Mouse (Mus musculus) liver, adult 2 months (tissue): ENCODE data around the gene Nadk2. TPM values are rescaled to one million over a fixed set of nuclear protein-coding genes. Genes with fewer than 3 reads are reported as not detected.

Experiments
- DNase-seq: peaks from one replicate; pipeline ENCODE4 v3.0.0-alpha.2; 2011; ENCODE audit warnings: low read depth, low spot score; ENCODE audit errors: extremely low read depth
- H3K27ac ChIP-seq: fragments of 200-500 bp; replicated peaks from 2 replicates; pipeline ENCODE4 v1.5.1; 2012; ENCODE audit warnings: low read depth, mild to moderate bottlenecking, control low read depth, inconsistent platforms, low read length; ENCODE audit not compliant: insufficient read depth
- H3K27me3 ChIP-seq: fragments of 200-500 bp; 2 replicates; pipeline ENCODE4 v1.6.1; 2012; ENCODE audit warnings: mild to moderate bottlenecking, moderate library complexity, low read length, inconsistent platforms; ENCODE audit not compliant: control insufficient read depth, insufficient read depth
- H3K36me3 ChIP-seq: fragments of 200-500 bp; 2 replicates; pipeline ENCODE4 v1.6.1; 2012; ENCODE audit warnings: low read length, inconsistent platforms; ENCODE audit not compliant: control insufficient read depth, insufficient read depth
- H3K4me1 ChIP-seq: fragments of 200-500 bp; 2 replicates; pipeline ENCODE4 v1.6.1; 2011; ENCODE audit warnings: low read length; ENCODE audit not compliant: control insufficient read depth, insufficient read depth
- H3K4me3 ChIP-seq: fragments of 200-500 bp; 2 replicates; pipeline ENCODE4 v1.5.1; 2011; ENCODE audit warnings: low read depth, mild to moderate bottlenecking, control low read depth, low read length, moderate library complexity; ENCODE audit not compliant: insufficient read depth
- H3K79me2 ChIP-seq: fragments of 200-500 bp; 2 replicates; pipeline ENCODE4 v1.6.1; 2012; ENCODE audit warnings: inconsistent platforms, mild to moderate bottlenecking, low read length, moderate library complexity; ENCODE audit not compliant: control insufficient read depth, insufficient read depth
- H3K9ac ChIP-seq: fragments of 200-500 bp; 2 replicates; pipeline ENCODE4 v1.6.1; 2012; ENCODE audit warnings: low read depth, mild to moderate bottlenecking, control low read depth, inconsistent platforms, low read length
- CTCF ChIP-seq: fragments of 200-500 bp; IDR thresholded peaks from 2 replicates; pipeline ENCODE4 v1.5.1; 2011; ENCODE audit warnings: low read depth, low read length, control low read depth
- POLR2A ChIP-seq: fragments of 200-500 bp; IDR thresholded peaks from 2 replicates; pipeline ENCODE4 v1.6.1; 2011; ENCODE audit warnings: low read length, control low read depth; ENCODE audit not compliant: insufficient read depth; ENCODE audit errors: extremely low read depth
- WGBS: fragments of 180-500 bp; shearing (Covaris S2); methylation state at CpG from one replicate; pipeline ENCODE4 v1.1.7; 2018; 5-methylcytosine and 5-hydroxymethylcytosine counted together
- polyA plus RNA-seq: library from polyadenylated mRNA; depleted of rRNA; stranded (reverse); fragments of >200 nt; gene quantifications from 2 replicates; pipeline ENCODE4 v1.2.3, GENCODE M21; 2012
- total RNA-seq: library from RNA; depleted of rRNA; stranded (reverse); fragments of >200 nt; gene quantifications from 2 replicates; pipeline ENCODE4 v1.2.3, GENCODE M21; 2014

Nadk2 gene
- total and polyA plus RNA-seq, 2 experiments: 71.8 to 163 TPM

GRCm38 (mm10) chr15:9100446-9101077 lies 29.5 kb downstream of the Nadk2 start:
- H3K4me1 ChIP-seq: no peaks in the 10 kb centered on the region
- H3K9ac ChIP-seq: no peak overlapping the region
- TF ChIP-seq CTCF (no peak), POLR2A (no peak)
- no peak overlapping the region for H3K27ac ChIP-seq
- H3K79me2 ChIP-seq: no peaks in the 10 kb centered on the region; the same call in 1 of the 2 replicates
- H3K36me3 ChIP-seq: peaks cover 62% of the 10 kb centered on the region
- H3K4me3 ChIP-seq: no peak overlapping the region
- 93% methylated on average over 10 of the region's 10 CpGs for WGBS
- no peak for DNase-seq
- H3K27me3 ChIP-seq: no peaks in the 10 kb centered on the region

DNA sequence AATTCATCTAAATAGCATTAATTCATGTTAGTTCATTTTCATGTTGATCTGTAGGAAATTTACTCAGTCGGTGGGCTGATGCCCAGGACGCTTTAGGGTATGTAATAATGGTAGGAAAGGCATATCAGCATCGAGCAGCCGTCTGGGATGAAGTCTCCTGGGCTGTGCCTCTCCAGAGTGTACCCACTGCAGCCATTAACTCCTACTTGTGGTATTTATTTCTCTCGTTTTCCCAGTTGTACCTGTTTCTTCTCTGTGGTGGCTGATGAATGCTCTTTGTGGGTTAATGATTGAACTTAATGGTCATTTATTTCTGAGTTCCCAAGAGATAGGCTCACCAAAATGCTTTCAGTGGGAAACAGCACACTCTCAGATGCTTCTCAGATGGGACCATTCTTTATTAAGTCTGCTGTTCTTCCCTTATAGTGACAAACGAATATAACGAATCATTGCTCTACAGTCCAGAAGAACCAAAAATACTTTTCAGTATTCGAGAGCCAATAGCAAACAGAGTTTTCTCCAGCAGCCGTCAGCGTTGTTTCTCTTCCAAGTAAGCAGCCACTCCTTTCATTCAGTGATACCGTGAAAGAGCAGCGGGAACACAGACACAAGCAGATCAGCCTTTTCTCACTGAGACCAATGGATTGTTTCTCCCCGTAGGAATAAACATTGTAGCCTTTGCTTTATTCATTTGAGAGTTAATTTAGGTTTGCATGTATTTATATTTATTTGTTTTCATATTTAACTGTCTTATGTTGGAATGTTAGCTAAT lies 35.4 kb downstream of the Nadk2 start:
- H3K27me3 ChIP-seq: no peaks in the 10 kb centered on the region
- no peak for TF ChIP-seq POLR2A
- TF ChIP-seq CTCF: no peak
- no peak overlapping the region for H3K9ac ChIP-seq
- H3K4me3 ChIP-seq: no peak overlapping the region
- no peak for DNase-seq
- H3K79me2 ChIP-seq: no peaks in the 10 kb centered on the region
- WGBS: 71% methylated on average over 13 of the region's 13 CpGs
- peaks cover 59% of the 10 kb centered on the region for H3K36me3 ChIP-seq
- no peaks in the 10 kb centered on the region for H3K4me1 ChIP-seq
- H3K27ac ChIP-seq: no peak overlapping the region

DNA sequence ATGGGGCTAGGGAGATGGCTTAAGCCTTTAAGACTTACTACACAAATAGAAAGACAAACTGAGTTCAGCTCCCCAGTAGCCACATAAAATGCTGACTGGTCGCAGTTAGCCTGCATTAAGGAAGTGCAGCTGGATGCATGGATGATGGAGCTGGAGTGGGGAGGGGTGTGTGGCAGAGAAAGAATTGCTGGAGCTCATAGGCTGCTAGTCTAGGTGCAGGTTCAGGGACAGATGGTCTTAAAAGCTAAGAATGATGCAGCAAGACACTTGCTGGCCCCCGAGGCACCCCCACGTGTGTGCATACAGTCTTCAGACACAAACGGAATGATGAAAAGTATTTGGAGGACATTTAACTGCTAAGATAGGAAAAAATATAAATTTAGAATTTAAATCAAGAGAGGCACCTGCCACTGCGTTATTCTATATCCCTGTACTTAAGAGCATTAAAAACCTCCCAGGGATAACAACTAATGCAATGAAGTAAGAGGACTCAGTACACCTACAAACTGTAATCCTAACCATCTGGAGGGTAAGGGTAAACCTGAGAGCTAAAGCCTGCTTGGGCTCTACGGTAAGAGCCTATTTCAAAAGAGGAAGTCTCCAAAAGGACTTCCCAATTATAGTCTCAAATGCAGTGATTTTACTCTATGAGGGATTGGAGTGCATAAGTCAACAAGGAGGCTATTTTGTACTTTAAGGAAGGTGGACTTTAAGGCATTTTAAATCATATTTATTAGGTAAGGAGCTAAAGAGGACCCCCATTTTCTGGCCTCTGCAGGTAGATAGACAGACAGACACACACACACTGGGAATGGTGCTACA lies 39.7 kb downstream of the Nadk2 start:
- Histone ChIP-seq H3K4me3 (no peak overlapping the region), H3K79me2 (no peaks in the 10 kb centered on the region), H3K27me3 (no peaks in the 10 kb centered on the region), H3K27ac (no peak overlapping the region), H3K9ac (no peak overlapping the region), H3K36me3 (peaks cover 29% of the 10 kb centered on the region), H3K4me1 (peaks cover 19% of the 10 kb centered on the region)
- 91% methylated on average over 6 of the region's 6 CpGs for WGBS
- TF ChIP-seq POLR2A (no peak), CTCF (no peak)
- no peak for DNase-seq

DNA sequence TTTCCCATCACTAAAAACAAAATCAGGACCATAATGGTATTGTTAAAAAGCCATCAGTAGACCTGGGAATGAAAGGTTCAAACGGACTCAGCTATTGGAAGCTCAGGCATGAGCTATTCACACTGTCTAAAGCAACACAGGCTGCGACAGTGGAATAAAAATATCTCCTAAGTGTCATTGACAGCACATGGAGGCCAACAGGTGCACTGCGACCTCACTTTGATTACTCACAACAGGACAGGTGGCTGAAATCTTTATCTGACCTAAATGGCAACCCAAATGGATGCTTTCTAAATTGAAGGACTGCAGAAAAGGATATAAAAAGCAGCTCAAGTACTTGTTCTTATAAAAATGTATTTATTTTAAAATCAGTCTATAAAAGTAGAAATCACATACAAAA lies 40.6 kb downstream of the Nadk2 start:
- Histone ChIP-seq H3K27ac (no peak overlapping the region), H3K4me3 (no peak overlapping the region), H3K9ac (no peak overlapping the region), H3K79me2 (no peaks in the 10 kb centered on the region), H3K27me3 (no peaks in the 10 kb centered on the region), H3K36me3 (peaks cover 27% of the 10 kb centered on the region), H3K4me1 (peaks cover 19% of the 10 kb centered on the region)
- WGBS: 49% methylated on average over 3 of the region's 3 CpGs
- peak; percentile 30 for DNase-seq
- TF ChIP-seq CTCF: no peak
- TF ChIP-seq POLR2A: no peak

- H3K79me2 ChIP-seq: no peaks in the 10 kb centered on the region
- peak overlapping the region; percentile 2; the same call in 1 of the 2 replicates for H3K9ac ChIP-seq
- TF ChIP-seq CTCF: no peak
- TF ChIP-seq POLR2A: no peak
- H3K4me1 ChIP-seq: peaks cover 22% of the 10 kb centered on the region
- no peaks in the 10 kb centered on the region for H3K27me3 ChIP-seq
- no peak overlapping the region; the same call in 1 of the 2 replicates for H3K4me3 ChIP-seq
- peaks cover 15% of the 10 kb centered on the region for H3K36me3 ChIP-seq
- H3K27ac ChIP-seq: peak overlapping the region; percentile 91
- peak; percentile 68 for DNase-seq
- 16% methylated on average over 9 of the region's 9 CpGs for WGBS
Observed at GRCm38 (mm10) chr15:9113556-9113955, 42.5 kb downstream of the Nadk2 start.
